Mouse (Mus musculus) neural tube, embryonic 11.5 days (tissue): ENCODE measurements around the gene Gm20388. TPM values are rescaled to one million over a fixed set of nuclear protein-coding genes. Genes with fewer than 3 reads are reported as not detected.
A peak's percentile ranks its signal among the peaks of the same experiment; 100 is the strongest.

Experiments used
- ATAC-seq: fragments of 200-750 bp; cut with Nextera tagmentation; 2 replicates; pipeline ENCODE4 v1.8.0; 2017; ENCODE audit warnings: moderate number of reproducible peaks, mild to moderate bottlenecking, moderate TSS enrichment, moderate library complexity; ENCODE audit not compliant: insufficient read depth, low FRiP score, low TSS enrichment
- DNase-seq: peaks from one replicate; pipeline ENCODE4 v3.0.0-alpha.2; 2015; ENCODE audit warnings: low spot score
- H3K27ac ChIP-seq: fragments of 300-500 bp; sonication (generic); 2 replicates; pipeline ENCODE4 v1.5.1; 2014; ENCODE audit warnings: low read depth, mild to moderate bottlenecking, low read length
- H3K27me3 ChIP-seq: fragments of 300-500 bp; sonication (generic); 2 replicates; pipeline ENCODE4 v1.6.1; 2014; ENCODE audit warnings: mild to moderate bottlenecking, low read length, mixed read lengths; ENCODE audit not compliant: control insufficient read depth, insufficient read depth
- H3K36me3 ChIP-seq: fragments of 300-500 bp; sonication (generic); 2 replicates; pipeline ENCODE4 v1.6.1; 2014; ENCODE audit warnings: mild to moderate bottlenecking, low read length, moderate library complexity, mixed read lengths; ENCODE audit not compliant: control insufficient read depth, insufficient read depth
- H3K4me1 ChIP-seq: fragments of 300-500 bp; sonication (generic); 2 replicates; pipeline ENCODE4 v1.6.1; 2014; ENCODE audit warnings: low read length, mixed read lengths; ENCODE audit not compliant: control insufficient read depth, insufficient read depth
- H3K4me2 ChIP-seq: fragments of 300-500 bp; sonication (generic); 2 replicates; pipeline ENCODE4 v1.6.1; 2014; ENCODE audit warnings: low read depth, mild to moderate bottlenecking, moderate library complexity
- H3K4me3 ChIP-seq: fragments of 300-500 bp; sonication (generic); 2 replicates; pipeline ENCODE4 v1.5.1; 2014; ENCODE audit warnings: low read depth, low read length
- H3K9ac ChIP-seq: fragments of 300-500 bp; sonication (generic); 2 replicates; pipeline ENCODE4 v1.6.1; 2014; ENCODE audit warnings: mild to moderate bottlenecking, low read length
- H3K9me3 ChIP-seq: fragments of 300-500 bp; sonication (generic); 2 replicates; pipeline ENCODE4 v1.6.1; 2016; ENCODE audit warnings: low read length; ENCODE audit not compliant: control insufficient read depth
- WGBS: fragments of 180-500 bp; shearing (Covaris S2); extraction: QIAGEN DNeasy Blood & Tissue Kit; methylation state at CpG from one replicate; pipeline ENCODE4 v1.1.7; 2014; 5-methylcytosine and 5-hydroxymethylcytosine counted together
- polyA plus RNA-seq: library from polyadenylated mRNA; unstranded; fragments of >200 nt; fragmentation: Nextera tagmentation; extraction: Ambion mirVana; gene quantifications from 2 replicates; pipeline ENCODE4 v1.2.1, GENCODE M21; 2014

Gm20388 gene
- polyA plus RNA-seq, 1 experiment from 2014 or later: not detected

GRCm38 (mm10) chr8:123724752-123725151 lies 3814.1 kb downstream of the Gm20388 start:
- H3K4me1 ChIP-seq: peaks cover 12% of the 10 kb centered on the region; the same call in 1 of the 2 replicates
- DNase-seq (no peak), ATAC-seq (no peak)
- no peak overlapping the region for H3K4me2 ChIP-seq
- H3K27me3 ChIP-seq: no peaks in the 10 kb centered on the region
- no peak overlapping the region for H3K4me3 ChIP-seq
- 94% methylated on average over 10 of the region's 10 CpGs for WGBS
- no peak overlapping the region for H3K9ac ChIP-seq
- no peaks in the 10 kb centered on the region for H3K36me3 ChIP-seq
- no peaks in the 10 kb centered on the region for H3K9me3 ChIP-seq
- no peak overlapping the region for H3K27ac ChIP-seq

- no peak overlapping the region for H3K4me3 ChIP-seq
- H3K4me2 ChIP-seq: no peak overlapping the region
- no peaks in the 10 kb centered on the region for H3K9me3 ChIP-seq
- no peaks in the 10 kb centered on the region for H3K36me3 ChIP-seq
- no peak overlapping the region for H3K9ac ChIP-seq
- no peak overlapping the region for H3K27ac ChIP-seq
- no peak for DNase-seq
- no peaks in the 10 kb centered on the region for H3K27me3 ChIP-seq
- peaks cover 7% of the 10 kb centered on the region; the same call in 1 of the 2 replicates for H3K4me1 ChIP-seq
- ATAC-seq: no peak
- WGBS: 77% methylated on average over 7 of the region's 7 CpGs
Measured at GRCm38 (mm10) chr8:123725261-123725660, 3814.6 kb downstream of the Gm20388 start.

GRCm38 (mm10) chr8:123726759-123727158 lies 3816.1 kb downstream of the Gm20388 start:
- no peak overlapping the region for H3K9ac ChIP-seq
- WGBS: 83% methylated on average over 6 of the region's 6 CpGs
- no peak overlapping the region for H3K4me3 ChIP-seq
- no peak overlapping the region for H3K27ac ChIP-seq
- H3K4me1 ChIP-seq: peaks cover 7% of the 10 kb centered on the region; the same call in 1 of the 2 replicates
- ATAC-seq (no peak), DNase-seq (no peak)
- H3K4me2 ChIP-seq: no peak overlapping the region
- no peaks in the 10 kb centered on the region for H3K36me3 ChIP-seq
- no peaks in the 10 kb centered on the region for H3K9me3 ChIP-seq
- H3K27me3 ChIP-seq: no peaks in the 10 kb centered on the region

GRCm38 (mm10) chr8:123729055-123729785 lies 3818.6 kb downstream of the Gm20388 start:
- Histone ChIP-seq H3K27ac (no peak overlapping the region), H3K4me1 (peaks cover 7% of the 10 kb centered on the region; the same call in 1 of the 2 replicates), H3K4me3 (no peak overlapping the region), H3K9ac (no peak overlapping the region), H3K27me3 (no peaks in the 10 kb centered on the region), H3K36me3 (no peaks in the 10 kb centered on the region), H3K4me2 (no peak overlapping the region), H3K9me3 (no peaks in the 10 kb centered on the region)
- ATAC-seq (no peak), DNase-seq (peak; percentile 62)
- WGBS: 30% methylated on average over 20 of the region's 20 CpGs

- ATAC-seq (no peak), DNase-seq (no peak)
- no peaks in the 10 kb centered on the region for H3K27me3 ChIP-seq
- H3K4me2 ChIP-seq: no peak overlapping the region
- no peak overlapping the region for H3K9ac ChIP-seq
- 65% methylated on average over 13 of the region's 13 CpGs for WGBS
- no peak overlapping the region for H3K27ac ChIP-seq
- H3K4me3 ChIP-seq: no peak overlapping the region
- no peaks in the 10 kb centered on the region for H3K9me3 ChIP-seq
- H3K36me3 ChIP-seq: no peaks in the 10 kb centered on the region
- peaks cover 7% of the 10 kb centered on the region; the same call in 1 of the 2 replicates for H3K4me1 ChIP-seq
Measured at GRCm38 (mm10) chr8:123729786-123730411, 3819.3 kb downstream of the Gm20388 start.

GRCm38 (mm10) chr8:123732332-123732731 lies 3821.7 kb downstream of the Gm20388 start:
- no peak overlapping the region for H3K9ac ChIP-seq
- 45% methylated on average over 4 of the region's 4 CpGs for WGBS
- H3K4me1 ChIP-seq: peaks cover 7% of the 10 kb centered on the region; the same call in 1 of the 2 replicates
- H3K27ac ChIP-seq: no peak overlapping the region
- H3K36me3 ChIP-seq: no peaks in the 10 kb centered on the region
- no peaks in the 10 kb centered on the region for H3K27me3 ChIP-seq
- no peak overlapping the region for H3K4me3 ChIP-seq
- H3K4me2 ChIP-seq: no peak overlapping the region
- DNase-seq: no peak
- no peaks in the 10 kb centered on the region for H3K9me3 ChIP-seq
- no peak for ATAC-seq

GRCm38 (mm10) chr8:123734486-123734885 lies 3823.8 kb downstream of the Gm20388 start:
- DNase-seq (no peak), ATAC-seq (no peak)
- H3K4me2 ChIP-seq: no peak overlapping the region
- H3K4me1 ChIP-seq: 0 out of 2 replicates have a peak, but pooled peaks cover 3% of the 10 kb centered on the region
- H3K36me3 ChIP-seq: no peaks in the 10 kb centered on the region
- no peak overlapping the region for H3K9ac ChIP-seq
- H3K9me3 ChIP-seq: no peaks in the 10 kb centered on the region
- 85% methylated on average over 8 of the region's 8 CpGs for WGBS
- no peaks in the 10 kb centered on the region for H3K27me3 ChIP-seq
- no peak overlapping the region for H3K27ac ChIP-seq
- H3K4me3 ChIP-seq: no peak overlapping the region

GRCm38 (mm10) chr8:123736974-123737373 lies 3826.3 kb downstream of the Gm20388 start:
- no peak for DNase-seq
- H3K4me2 ChIP-seq: no peak overlapping the region
- no peaks in the 10 kb centered on the region for H3K36me3 ChIP-seq
- H3K9me3 ChIP-seq: no peaks in the 10 kb centered on the region
- H3K27ac ChIP-seq: no peak overlapping the region
- no peak overlapping the region for H3K4me3 ChIP-seq
- ATAC-seq: no peak
- H3K4me1 ChIP-seq: peaks cover 4% of the 10 kb centered on the region; the same call in 1 of the 2 replicates
- 76% methylated on average over 9 of the region's 9 CpGs for WGBS
- no peaks in the 10 kb centered on the region for H3K27me3 ChIP-seq
- no peak overlapping the region for H3K9ac ChIP-seq

GRCm38 (mm10) chr8:123740263-123740662 lies 3829.6 kb downstream of the Gm20388 start:
- no peak for ATAC-seq
- 62% methylated on average over 4 of the region's 4 CpGs for WGBS

More at GRCm38 (mm10) chr8:123740263-123740662, 3829.6 kb downstream of the Gm20388 start:
- DNase-seq: no peak
- no peak overlapping the region for H3K4me2 ChIP-seq
- no peak overlapping the region for H3K9ac ChIP-seq
- no peaks in the 10 kb centered on the region for H3K9me3 ChIP-seq
- H3K27me3 ChIP-seq: no peaks in the 10 kb centered on the region
- H3K36me3 ChIP-seq: no peaks in the 10 kb centered on the region
- H3K4me1 ChIP-seq: peaks cover 4% of the 10 kb centered on the region; the same call in 1 of the 2 replicates
- H3K4me3 ChIP-seq: no peak overlapping the region
- no peak overlapping the region for H3K27ac ChIP-seq
